Mouse (Mus musculus) retina, adult 2 months (tissue): Measurements from ENCODE around the gene Sf3a1.

ENCODE experiments used
- DNase-seq: peaks from one replicate; pipeline ENCODE4 v3.0.0-alpha.2; 2012; ENCODE audit warnings: low read depth, low spot score

The Sf3a1 gene

GRCm38 (mm10) chr11:4214572-4214971, 54.4 kb downstream of the Sf3a1 start:
- DNase-seq = no peak

- DNase-seq = no peak
These were observed 54.9 kb downstream of the Sf3a1 start for GRCm38 (mm10) chr11:4215061-4215460.

- no peak for DNase-seq
These were observed 56.3 kb downstream of the Sf3a1 start for GRCm38 (mm10) chr11:4216248-4217000.

- peak; percentile 16 for DNase-seq
These were observed 57.9 kb downstream of the Sf3a1 start, which contains the start of gene Castor1 for GRCm38 (mm10) chr11:4217914-4218629. Gene Castor1, plus strand, starts transcription at chr11:4218225.

GRCm38 (mm10) chr11:4218637-4219036, 58.5 kb downstream of the Sf3a1 start:
- no peak for DNase-seq

- peak; percentile 37 for DNase-seq
These were observed 59.2 kb downstream of the Sf3a1 start for GRCm38 (mm10) chr11:4219317-4219751.

- DNase-seq = no peak
These were observed 59.8 kb downstream of the Sf3a1 start for GRCm38 (mm10) chr11:4219908-4220307.

GRCm38 (mm10) chr11:4220443-4221400, 60.6 kb downstream of the Sf3a1 start:
- peak; percentile 20 for DNase-seq

- DNase-seq = no peak
These were observed 62.1 kb downstream of the Sf3a1 start for GRCm38 (mm10) chr11:4222046-4222950.

GRCm38 (mm10) chr11:4223393-4224188, 63.4 kb downstream of the Sf3a1 start:
- no peak for DNase-seq

- DNase-seq = no peak
These were observed 64.1 kb downstream of the Sf3a1 start for GRCm38 (mm10) chr11:4224223-4224622.

GRCm38 (mm10) chr11:4226569-4227325, 66.6 kb downstream of the Sf3a1 start:
- no peak for DNase-seq

- no peak for DNase-seq
These were observed 68.3 kb downstream of the Sf3a1 start for GRCm38 (mm10) chr11:4228463-4228862.

GRCm38 (mm10) chr11:4229841-4230240, 69.7 kb downstream of the Sf3a1 start:
- DNase-seq = no peak

GRCm38 (mm10) chr11:4231435-4231834, 71.3 kb downstream of the Sf3a1 start:
- no peak for DNase-seq
